Mouse (Mus musculus): ENCODE results near the gene Sin3a.

The Sin3a gene

GRCm38 (mm10) chr9:57071801-57072351 lies at the start of gene Sin3a:
Gene Sin3a (plus strand): TSS chr9:57072040.
- peak; percentile 52 for DNase-seq

GRCm38 (mm10) chr9:57031756-57032155 lies 40.1 kb upstream of the Sin3a start:
- DNase-seq = no peak

GRCm38 (mm10) chr9:57056237-57056636 lies 15.6 kb upstream of the Sin3a start:
- peak; percentile 32 for DNase-seq

- no peak for DNase-seq
Observed at GRCm38 (mm10) chr9:57064164-57064563, 7.7 kb upstream of the Sin3a start.

GRCm38 (mm10) chr9:57068266-57068665 lies 3.6 kb upstream of the Sin3a start:
- no peak for DNase-seq

- DNase-seq = no peak
Observed at GRCm38 (mm10) chr9:57070262-57070661, 1.6 kb upstream of the Sin3a start.

GRCm38 (mm10) chr9:57070800-57071545 lies 867 bp upstream of the Sin3a start:
- DNase-seq = no peak

GRCm38 (mm10) chr9:57072526-57072988 lies 717 bp downstream of the Sin3a start:
- no peak for DNase-seq

- DNase-seq = peak; percentile 89
Observed at GRCm38 (mm10) chr9:57072989-57073789, 1.3 kb downstream of the Sin3a start.

- DNase-seq = no peak
Observed at GRCm38 (mm10) chr9:57073790-57074094, 1.9 kb downstream of the Sin3a start.

GRCm38 (mm10) chr9:57074171-57074821 lies 2.5 kb downstream of the Sin3a start:
- DNase-seq = no peak

GRCm38 (mm10) chr9:57074822-57075603 lies 3.2 kb downstream of the Sin3a start:
- peak; percentile 43 for DNase-seq

GRCm38 (mm10) chr9:57075681-57076381 lies 4.0 kb downstream of the Sin3a start:
- DNase-seq = peak; percentile 97

- DNase-seq = peak; percentile 85
Observed at GRCm38 (mm10) chr9:57076701-57077660, 5.1 kb downstream of the Sin3a start.

GRCm38 (mm10) chr9:57082236-57082635 lies 10.4 kb downstream of the Sin3a start:
- DNase-seq = no peak

- DNase-seq = no peak
Observed at GRCm38 (mm10) chr9:57117261-57117755, 45.5 kb downstream of the Sin3a start.

GRCm38 (mm10) chr9:57129641-57130040 lies 57.8 kb downstream of the Sin3a start:
- DNase-seq = no peak

GRCm38 (mm10) chr9:57130577-57131433 lies 59.0 kb downstream of the Sin3a start, which contains the start of gene Man2c1:
Gene Man2c1 (plus strand): TSS chr9:57130690.
- peak; percentile 97 for DNase-seq

GRCm38 (mm10) chr9:57137246-57137645 lies 65.4 kb downstream of the Sin3a start:
- no peak for DNase-seq

Measured in right cerebral cortex, postnatal 14 days (tissue).